Mouse (Mus musculus) CD4-positive, CD25-positive, alpha-beta regulatory T cell, adult 2 months (primary cell): ENCODE results near the gene Slc1a5.

Experiments
- DNase-seq: peaks from one replicate; pipeline ENCODE4 v3.0.0-alpha.2; 2012; ENCODE audit warnings: low read depth, low spot score

Slc1a5 gene

DNA sequence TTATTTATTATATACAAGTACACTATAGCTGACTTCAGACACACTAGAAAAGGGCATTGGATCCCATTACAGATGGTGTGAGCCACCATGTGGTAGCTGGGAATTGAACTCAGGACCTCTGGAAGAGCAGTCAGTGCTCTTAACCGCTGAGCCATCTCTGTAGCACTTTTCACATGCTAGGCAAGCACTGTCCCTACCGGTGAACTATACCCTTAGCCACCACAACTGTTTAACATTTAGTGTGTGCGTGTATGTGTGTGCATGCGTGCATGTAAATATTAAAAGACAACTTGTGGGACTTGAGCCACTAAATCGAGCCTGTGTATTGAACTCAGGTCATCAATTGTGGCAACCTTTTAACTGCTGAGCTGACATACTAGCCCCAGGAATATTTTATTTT lies 65.6 kb downstream of the Slc1a5 start:
- DNase-seq: no peak

DNA sequence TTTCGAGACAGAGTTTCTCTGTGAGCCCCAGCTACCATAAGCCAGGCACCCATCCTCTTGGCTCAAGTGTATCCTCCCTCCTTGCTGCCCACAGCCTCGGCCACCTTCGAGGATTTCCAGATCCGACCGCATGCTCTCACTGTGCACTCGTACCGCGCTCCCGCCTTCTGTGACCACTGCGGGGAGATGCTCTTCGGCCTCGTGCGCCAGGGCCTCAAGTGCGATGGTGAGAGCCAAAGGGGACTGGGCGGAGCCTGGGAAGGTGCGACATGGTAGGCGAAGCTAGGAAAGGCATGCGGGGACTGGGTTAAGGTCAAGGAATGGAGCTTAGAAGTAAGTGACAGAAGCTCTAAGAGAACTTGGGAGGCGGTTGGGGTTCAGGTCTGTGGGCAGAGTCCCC lies 66.4 kb downstream of the Slc1a5 start:
- no peak for DNase-seq
